Mouse (Mus musculus): ENCODE results near the gene Eno2. TPM values are rescaled to one million over a fixed set of nuclear protein-coding genes. Genes with fewer than 3 reads are reported as not detected.
A peak's percentile ranks its signal among the peaks of the same experiment; 100 is the strongest.

Gene Eno2
- total and polyA plus RNA-seq, 2 experiments from 2014 or later = 175 to 267 TPM

DNA sequence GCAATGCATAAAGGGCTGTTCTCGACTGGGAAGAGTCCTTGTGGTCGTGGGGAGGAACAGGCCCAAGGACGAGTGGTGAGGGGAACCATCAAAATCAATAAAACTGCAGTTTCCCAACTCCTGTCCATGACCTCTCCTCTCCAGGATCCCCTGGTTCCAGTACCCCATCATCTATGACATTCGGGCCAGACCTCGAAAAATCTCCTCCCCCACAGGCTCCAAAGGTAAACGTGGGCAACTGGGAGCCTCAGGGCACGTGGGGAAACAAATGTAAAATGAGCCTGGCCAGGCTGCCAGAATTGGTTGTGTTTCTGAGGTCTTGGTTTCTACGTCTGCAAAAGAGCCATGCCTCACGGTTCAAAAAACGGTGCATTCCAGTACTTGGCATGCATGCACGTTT lies 56.6 kb downstream of the Eno2 start:
- Histone ChIP-seq H3K27ac (ENCODE audit: low read depth, low read length) (peak overlapping the region; percentile 73), H3K4me2 (ENCODE audit: low read depth, low read length, poor library complexity, severe bottlenecking) (peak overlapping the region; percentile 93), H3K4me3 (ENCODE audit: low read depth, low read length) (peak overlapping the region; percentile 79), H3K9ac (replicated peaks; ENCODE audit: low read length, poor library complexity, severe bottlenecking) (peak overlapping the region; percentile 79), H3K4me1 (ENCODE audit: insufficient read depth, low read length) (peaks cover 14% of the 10 kb centered on the region; the same call in 1 of the 2 replicates), H3K36me3 (ENCODE audit: insufficient read depth, low read length) (peaks cover 21% of the 10 kb centered on the region), H3K9me3 (ENCODE audit: low read length) (no peaks in the 10 kb centered on the region), H3K27me3 (ENCODE audit: insufficient read depth, low read length) (no peaks in the 10 kb centered on the region)
- ATAC-seq (ENCODE audit: low FRiP score) = no peak
- no peak for DNase-seq (ENCODE audit: low spot score)
- TF ChIP-seq CTCF (IDR thresholded peaks at IDR 0.05) = no peak
- 23% methylated on average over 11 of the region's 11 CpGs for WGBS

- peak within 1 kb of the TSS; percentile 79 for H3K4me3 ChIP-seq (ENCODE audit: low read depth, low read length)
- under 1% methylated on average over 60 of the region's 76 CpGs for WGBS
- H3K9ac ChIP-seq (replicated peaks; ENCODE audit: low read length, poor library complexity, severe bottlenecking) = peak within 1 kb of the TSS; percentile 79
- H3K36me3 ChIP-seq (ENCODE audit: insufficient read depth, low read length) = peaks cover 25% of the 10 kb centered on the region
- H3K4me1 ChIP-seq (ENCODE audit: insufficient read depth, low read length) = peaks cover 14% of the 10 kb centered on the region; the same call in 1 of the 2 replicates
- peak within 1 kb of the TSS; percentile 73 for H3K27ac ChIP-seq (ENCODE audit: low read depth, low read length)
- H3K9me3 ChIP-seq (ENCODE audit: low read length) = no peaks in the 10 kb centered on the region
- TF ChIP-seq CTCF (IDR thresholded peaks at IDR 0.05) = peak; percentile 28
- H3K27me3 ChIP-seq (ENCODE audit: insufficient read depth, low read length) = no peaks in the 10 kb centered on the region
- ATAC-seq (ENCODE audit: low FRiP score) = peak; percentile 97
- peak within 1 kb of the TSS; percentile 93 for H3K4me2 ChIP-seq (ENCODE audit: low read depth, low read length, poor library complexity, severe bottlenecking)
- DNase-seq (ENCODE audit: low spot score) = peak; percentile 98
Observed at GRCm38 (mm10) chr6:124711824-124712782, 57.4 kb downstream of the Eno2 start, which contains the start of the genes Emg1 and Phb2. Gene Emg1 (minus strand): TSS chr6:124712178. Gene Phb2 (plus strand): TSS chr6:124712336.

MicroRNA genes within 50 kb of the gene (microRNA counts, 519-probe panel; counts per million panel counts)
- microRNA mmu-miR-141 (528 counts per million, percentile 58 among the panel's probes with 10 or more counts), microRNA mmu-miR-200c (528 counts per million, percentile 58 among the panel's probes with 10 or more counts)

Small RNA genes within 50 kb of the gene (microRNA-seq; reads per million reads assigned to microRNA genes)
- gene Mir141 (ENCODE audit: borderline number of aligned reads) = 21.4 reads per million, percentile 29 among the genes with 10 or more reads in this experiment
- 131 reads per million, percentile 48 among the genes with 10 or more reads in this experiment for gene Mir200c (ENCODE audit: borderline number of aligned reads)

Other genes starting within 250 kb of the Eno2 start
- gene C1s1, start 227.3 kb downstream of the Eno2 start, total RNA-seq (2014; rRNA removed) = 0.28 and 0.33 TPM in 2 replicates
- gene C1s1, start 227.3 kb downstream of the Eno2 start, polyA plus RNA-seq (2015; fragmentation: Nextera tagmentation; extraction: Ambion mirVana) = 0.48 and 0.83 TPM in 2 replicates
- not detected in 2 replicates for gene C1rb, start 199.4 kb downstream of the Eno2 start, total RNA-seq (2014; rRNA removed)
- not detected in 2 replicates for gene C1rb, start 199.4 kb downstream of the Eno2 start, polyA plus RNA-seq (2015; fragmentation: Nextera tagmentation; extraction: Ambion mirVana)
- 0.09 TPM in 1 of 2 replicates, not detected in the other for gene C1s2, start 133.6 kb downstream of the Eno2 start, total RNA-seq (2014; rRNA removed)
- 0.13 and 0.21 TPM in 2 replicates for gene C1s2, start 133.6 kb downstream of the Eno2 start, polyA plus RNA-seq (2015; fragmentation: Nextera tagmentation; extraction: Ambion mirVana)
- 31.4 and 35.0 TPM in 2 replicates for gene Lpcat3, start 106.6 kb downstream of the Eno2 start, total RNA-seq (2014; rRNA removed)
- 40.0 and 43.2 TPM in 2 replicates for gene Lpcat3, start 106.6 kb downstream of the Eno2 start, polyA plus RNA-seq (2015; fragmentation: Nextera tagmentation; extraction: Ambion mirVana)
- gene Emg1, start 57.5 kb downstream of the Eno2 start, total RNA-seq (2014; rRNA removed) = 75.6 and 99.9 TPM in 2 replicates
- gene Emg1, start 57.5 kb downstream of the Eno2 start, polyA plus RNA-seq (2015; fragmentation: Nextera tagmentation; extraction: Ambion mirVana) = 87.2 and 89.8 TPM in 2 replicates
- 197 and 230 TPM in 2 replicates for gene Phb2, start 57.3 kb downstream of the Eno2 start, total RNA-seq (2014; rRNA removed)
- 265 and 269 TPM in 2 replicates for gene Phb2, start 57.3 kb downstream of the Eno2 start, polyA plus RNA-seq (2015; fragmentation: Nextera tagmentation; extraction: Ambion mirVana)
- gene Ptpn6, start 31.0 kb downstream of the Eno2 start, total RNA-seq (2014; rRNA removed) = 2.3 and 3.4 TPM in 2 replicates
- 3.2 and 4.0 TPM in 2 replicates for gene Ptpn6, start 31.0 kb downstream of the Eno2 start, polyA plus RNA-seq (2015; fragmentation: Nextera tagmentation; extraction: Ambion mirVana)
- 244 and 246 TPM in 2 replicates for gene Grcc10, start 28.3 kb downstream of the Eno2 start, total RNA-seq (2014; rRNA removed)
- 710 and 723 TPM in 2 replicates for gene Grcc10, start 28.3 kb downstream of the Eno2 start, polyA plus RNA-seq (2015; fragmentation: Nextera tagmentation; extraction: Ambion mirVana)
- gene Gm45234, start 13.7 kb downstream of the Eno2 start, total RNA-seq (2014; rRNA removed) = not detected in 2 replicates
- not detected in 2 replicates for gene Gm45234, start 13.7 kb downstream of the Eno2 start, polyA plus RNA-seq (2015; fragmentation: Nextera tagmentation; extraction: Ambion mirVana)
- gene Atn1, start 13.1 kb downstream of the Eno2 start, total RNA-seq (2014; rRNA removed) = 30.7 and 38.0 TPM in 2 replicates
- 25.5 and 30.4 TPM in 2 replicates for gene Atn1, start 13.1 kb downstream of the Eno2 start, polyA plus RNA-seq (2015; fragmentation: Nextera tagmentation; extraction: Ambion mirVana)
- 12.7 and 12.8 TPM in 2 replicates for gene Lrrc23, start 10.1 kb upstream of the Eno2 start, total RNA-seq (2014; rRNA removed)
- gene Lrrc23, start 10.1 kb upstream of the Eno2 start, polyA plus RNA-seq (2015; fragmentation: Nextera tagmentation; extraction: Ambion mirVana) = 6.1 and 9.0 TPM in 2 replicates
- 5.9 and 9.3 TPM in 2 replicates for gene Spsb2, start 39.0 kb upstream of the Eno2 start, total RNA-seq (2014; rRNA removed)
- gene Spsb2, start 39.0 kb upstream of the Eno2 start, polyA plus RNA-seq (2015; fragmentation: Nextera tagmentation; extraction: Ambion mirVana) = 10.2 and 10.9 TPM in 2 replicates
- 392 and 419 TPM in 2 replicates for gene Tpi1, start 44.6 kb upstream of the Eno2 start, total RNA-seq (2014; rRNA removed)
- 415 and 480 TPM in 2 replicates for gene Tpi1, start 44.6 kb upstream of the Eno2 start, polyA plus RNA-seq (2015; fragmentation: Nextera tagmentation; extraction: Ambion mirVana)
- gene Usp5, start 59.8 kb upstream of the Eno2 start, total RNA-seq (2014; rRNA removed) = 218 and 219 TPM in 2 replicates
- gene Usp5, start 59.8 kb upstream of the Eno2 start, polyA plus RNA-seq (2015; fragmentation: Nextera tagmentation; extraction: Ambion mirVana) = 201 and 214 TPM in 2 replicates
- gene Cdca3, start 59.9 kb upstream of the Eno2 start, total RNA-seq (2014; rRNA removed) = 9.4 and 16.7 TPM in 2 replicates
- 15.0 and 16.0 TPM in 2 replicates for gene Cdca3, start 59.9 kb upstream of the Eno2 start, polyA plus RNA-seq (2015; fragmentation: Nextera tagmentation; extraction: Ambion mirVana)
- gene Gnb3, start 70.6 kb upstream of the Eno2 start, total RNA-seq (2014; rRNA removed) = 0.52 and 0.66 TPM in 2 replicates
- gene Gnb3, start 70.6 kb upstream of the Eno2 start, polyA plus RNA-seq (2015; fragmentation: Nextera tagmentation; extraction: Ambion mirVana) = 0.23 and 1.1 TPM in 2 replicates
- 67.4 and 74.4 TPM in 2 replicates for gene P3h3, start 88.1 kb upstream of the Eno2 start, total RNA-seq (2014; rRNA removed)
- 9.8 and 11.2 TPM in 2 replicates for gene P3h3, start 88.1 kb upstream of the Eno2 start, polyA plus RNA-seq (2015; fragmentation: Nextera tagmentation; extraction: Ambion mirVana)
- 198 and 225 TPM in 2 replicates for gene Gpr162, start 94.3 kb upstream of the Eno2 start, total RNA-seq (2014; rRNA removed)
- 38.3 and 39.3 TPM in 2 replicates for gene Gpr162, start 94.3 kb upstream of the Eno2 start, polyA plus RNA-seq (2015; fragmentation: Nextera tagmentation; extraction: Ambion mirVana)
- 0.19 and 2.8 TPM in 2 replicates for gene Cd4, start 118.5 kb upstream of the Eno2 start, total RNA-seq (2014; rRNA removed)
- gene Cd4, start 118.5 kb upstream of the Eno2 start, polyA plus RNA-seq (2015; fragmentation: Nextera tagmentation; extraction: Ambion mirVana) = 0.25 and 0.58 TPM in 2 replicates
- 1.1 and 2.1 TPM in 2 replicates for gene Lag3, start 142.0 kb upstream of the Eno2 start, total RNA-seq (2014; rRNA removed)
- gene Lag3, start 142.0 kb upstream of the Eno2 start, polyA plus RNA-seq (2015; fragmentation: Nextera tagmentation; extraction: Ambion mirVana) = 2.8 and 3.5 TPM in 2 replicates
- 814 and 944 TPM in 2 replicates for gene Ptms, start 150.4 kb upstream of the Eno2 start, total RNA-seq (2014; rRNA removed)
- gene Ptms, start 150.4 kb upstream of the Eno2 start, polyA plus RNA-seq (2015; fragmentation: Nextera tagmentation; extraction: Ambion mirVana) = 810 TPM in 2 replicates
- gene Mlf2, start 161.7 kb upstream of the Eno2 start, total RNA-seq (2014; rRNA removed) = 512 and 647 TPM in 2 replicates
- gene Mlf2, start 161.7 kb upstream of the Eno2 start, polyA plus RNA-seq (2015; fragmentation: Nextera tagmentation; extraction: Ambion mirVana) = 628 and 643 TPM in 2 replicates
- 108 and 131 TPM in 2 replicates for gene Cops7a, start 195.9 kb upstream of the Eno2 start, total RNA-seq (2014; rRNA removed)
- gene Cops7a, start 195.9 kb upstream of the Eno2 start, polyA plus RNA-seq (2015; fragmentation: Nextera tagmentation; extraction: Ambion mirVana) = 92.3 and 97.1 TPM in 2 replicates
- 31.8 and 36.1 TPM in 2 replicates for gene Pianp, start 227.0 kb upstream of the Eno2 start, total RNA-seq (2014; rRNA removed)
- 97.0 and 97.5 TPM in 2 replicates for gene Pianp, start 227.0 kb upstream of the Eno2 start, polyA plus RNA-seq (2015; fragmentation: Nextera tagmentation; extraction: Ambion mirVana)
- gene Zfp384, start 239.5 kb upstream of the Eno2 start, total RNA-seq (2014; rRNA removed) = 33.2 and 38.6 TPM in 2 replicates
- gene Zfp384, start 239.5 kb upstream of the Eno2 start, polyA plus RNA-seq (2015; fragmentation: Nextera tagmentation; extraction: Ambion mirVana) = 9.0 and 9.7 TPM in 2 replicates

All from midbrain, postnatal 0 days (tissue).